Mouse (Mus musculus) heart, adult 2 months (tissue): ENCODE data around the gene Gm5129. TPM values are rescaled to one million over a fixed set of nuclear protein-coding genes. Genes with fewer than 3 reads are reported as not detected.
"Not testable (repeated sequence)": the region's sequence is repeated elsewhere in the genome, so short reads cannot be mapped to it uniquely, and the experiment has no call there.

Experiments used
- DNase-seq, 2 experiments: peaks; one replicate each; pipeline ENCODE4 v3.0.0; 2021
- H3K27ac ChIP-seq: fragments of 200-600 bp; 2 replicates; pipeline ENCODE4 v1.8.1; 2022
- H3K27me3 ChIP-seq: fragments of 200-500 bp; 2 replicates; pipeline ENCODE4 v1.6.1; 2012; ENCODE audit warnings: mild to moderate bottlenecking, low read length, inconsistent platforms, mixed read lengths; ENCODE audit not compliant: control insufficient read depth, insufficient read depth
- H3K36me3 ChIP-seq: fragments of 200-500 bp; 2 replicates; pipeline ENCODE4 v1.6.1; 2012; ENCODE audit warnings: low read length, inconsistent platforms; ENCODE audit not compliant: control insufficient read depth, insufficient read depth
- H3K4me1 ChIP-seq: fragments of 200-500 bp; 2 replicates; pipeline ENCODE4 v1.6.1; 2011; ENCODE audit warnings: low read length; ENCODE audit not compliant: control insufficient read depth, insufficient read depth
- H3K4me3 ChIP-seq: fragments of 200-600 bp; 2 replicates; pipeline ENCODE4 v1.8.1; 2022
- H3K79me2 ChIP-seq: fragments of 200-500 bp; replicated peaks from 2 replicates; pipeline ENCODE4 v1.6.1; 2012; ENCODE audit warnings: mild to moderate bottlenecking, inconsistent platforms, low read length, moderate library complexity, mixed read lengths; ENCODE audit not compliant: control insufficient read depth, insufficient read depth
- H3K9ac ChIP-seq: fragments of 200-500 bp; 2 replicates; pipeline ENCODE4 v1.6.1; 2012; ENCODE audit warnings: low read depth, mild to moderate bottlenecking, control low read depth, inconsistent platforms, low read length, mixed read lengths
- CTCF ChIP-seq: fragments of 200-600 bp; IDR thresholded peaks from 2 replicates; pipeline ENCODE4 v1.8.1; 2022; ENCODE audit warnings: antibody characterized with exemption, mild to moderate bottlenecking, moderate library complexity
- EP300 ChIP-seq: fragments of 200-500 bp; IDR thresholded peaks from 2 replicates; pipeline ENCODE4 v1.6.1; 2011; ENCODE audit warnings: low read depth, low read length, control low read depth; ENCODE audit not compliant: insufficient read depth
- POLR2A ChIP-seq: fragments of 200-500 bp; IDR thresholded peaks from 2 replicates; pipeline ENCODE4 v1.6.1; 2011; ENCODE audit warnings: mild to moderate bottlenecking, low read depth, low read length, control low read depth; ENCODE audit not compliant: insufficient read depth
- WGBS: fragments of 180-500 bp; shearing (Covaris S2); methylation state at CpG from one replicate; pipeline ENCODE4 v1.1.7; 2018; 5-methylcytosine and 5-hydroxymethylcytosine counted together
- intact Hi-C: fragments of 180-260 bp; cut with DNase I; formaldehyde crosslinking; loops from one replicate; pipeline ENCODE4 v1.15.1; 2025
- polyA plus RNA-seq: library from polyadenylated mRNA; depleted of rRNA; stranded (reverse); fragments of >200 nt; gene quantifications from 2 replicates; pipeline ENCODE4 v1.2.3, GENCODE M21; 2012
- total RNA-seq, 2 experiments: library from RNA; stranded (reverse); gene quantifications; 2 replicates each; pipeline ENCODE4 v1.2.3; 2021

The Gm5129 gene
- total and polyA plus RNA-seq, 3 experiments = not detected

DNA sequence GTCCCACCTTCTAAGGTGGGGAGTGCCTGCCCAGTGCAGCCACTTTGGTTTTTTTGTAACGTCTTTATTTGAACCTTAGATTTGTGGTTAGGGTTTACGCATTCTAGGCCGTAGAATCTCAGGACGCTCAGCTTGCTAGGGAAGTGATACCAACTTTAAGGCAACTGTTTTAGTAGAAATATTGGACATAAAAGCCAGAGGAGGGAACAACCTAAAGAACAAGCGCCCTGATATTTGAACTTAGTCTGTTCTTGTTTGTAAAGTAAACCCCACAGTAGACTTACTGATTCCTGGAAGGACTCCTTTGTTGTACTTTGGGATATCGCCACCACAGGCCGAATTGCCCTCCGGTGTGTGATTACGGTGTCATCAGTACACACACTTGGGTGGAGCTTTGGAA lies 1.2 kb upstream of the Gm5129 start:
- Histone ChIP-seq H3K4me3 (peak overlapping the region; percentile 64), H3K79me2 (peaks cover 14% of the 10 kb centered on the region), H3K27ac (peak overlapping the region; percentile 100), H3K27me3 (no peaks in the 10 kb centered on the region), H3K9ac (peak overlapping the region; percentile 40), H3K4me1 (peaks cover 15% of the 10 kb centered on the region), H3K36me3 (peaks cover 29% of the 10 kb centered on the region)
- 16% methylated on average over 9 of the region's 9 CpGs for WGBS
- TF ChIP-seq CTCF (no peak), EP300 (no peak), POLR2A (no peak)
- no peak for DNase-seq
- intact Hi-C loops = loop anchor here (5.0 kb wide), 1 partner anchor 165 kb away; no protein-coding TSS in a partner anchor

DNA sequence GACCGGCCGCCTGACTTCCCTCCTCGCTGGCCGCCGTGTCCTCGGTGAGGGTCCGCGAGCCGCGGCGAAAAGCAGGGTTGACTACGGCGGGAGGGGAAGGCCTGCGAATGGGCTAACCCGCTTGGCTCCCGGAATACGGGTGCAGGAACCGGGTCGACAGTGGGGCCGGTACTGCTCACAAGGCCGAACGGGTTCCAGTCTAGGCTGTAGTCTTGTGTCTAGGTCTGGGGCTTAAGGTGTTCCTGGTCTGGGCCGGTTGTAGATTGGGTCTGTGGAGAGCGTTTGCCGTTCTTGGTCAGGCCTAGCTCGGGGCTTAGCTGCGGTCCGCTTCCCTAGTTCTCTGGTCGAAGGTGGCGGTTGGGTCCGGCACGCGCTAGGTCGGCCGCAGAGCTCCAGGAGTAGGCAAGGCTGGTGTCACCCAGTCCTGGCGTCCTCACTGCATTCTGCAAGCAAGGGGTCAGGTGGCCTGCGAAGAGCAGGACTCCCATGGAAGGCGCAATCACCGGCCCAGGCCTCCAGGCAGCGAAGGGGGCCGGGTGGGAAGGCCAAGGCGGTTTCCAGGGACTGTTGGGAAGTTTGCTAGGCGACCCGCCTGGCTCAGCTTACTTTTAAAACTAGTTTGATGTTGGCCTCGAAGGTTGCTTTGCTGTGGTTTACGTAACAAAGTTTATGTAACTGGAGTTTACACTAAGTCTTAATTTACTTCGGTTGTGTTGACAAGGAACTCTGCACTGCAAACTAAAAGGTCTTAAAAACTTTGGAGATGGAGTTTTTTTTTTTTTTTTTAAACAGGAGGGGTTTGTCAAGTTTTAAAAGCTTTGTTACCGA lies 551 bp upstream of the Gm5129 start:
- Histone ChIP-seq H3K27ac (peak overlapping the region; percentile 100), H3K27me3 (no peaks in the 10 kb centered on the region), H3K36me3 (peaks cover 25% of the 10 kb centered on the region), H3K9ac (peak overlapping the region; percentile 97), H3K79me2 (peaks cover 12% of the 10 kb centered on the region), H3K4me3 (peak overlapping the region; percentile 64), H3K4me1 (peaks cover 13% of the 10 kb centered on the region)
- WGBS = under 1% methylated on average over 48 of the region's 48 CpGs
- no peak for DNase-seq
- TF ChIP-seq POLR2A (no peak), CTCF (no peak), EP300 (no peak)
- intact Hi-C loops = loop anchor here (5.0 kb wide), 1 partner anchor 164 kb away; no protein-coding TSS in a partner anchor

DNA sequence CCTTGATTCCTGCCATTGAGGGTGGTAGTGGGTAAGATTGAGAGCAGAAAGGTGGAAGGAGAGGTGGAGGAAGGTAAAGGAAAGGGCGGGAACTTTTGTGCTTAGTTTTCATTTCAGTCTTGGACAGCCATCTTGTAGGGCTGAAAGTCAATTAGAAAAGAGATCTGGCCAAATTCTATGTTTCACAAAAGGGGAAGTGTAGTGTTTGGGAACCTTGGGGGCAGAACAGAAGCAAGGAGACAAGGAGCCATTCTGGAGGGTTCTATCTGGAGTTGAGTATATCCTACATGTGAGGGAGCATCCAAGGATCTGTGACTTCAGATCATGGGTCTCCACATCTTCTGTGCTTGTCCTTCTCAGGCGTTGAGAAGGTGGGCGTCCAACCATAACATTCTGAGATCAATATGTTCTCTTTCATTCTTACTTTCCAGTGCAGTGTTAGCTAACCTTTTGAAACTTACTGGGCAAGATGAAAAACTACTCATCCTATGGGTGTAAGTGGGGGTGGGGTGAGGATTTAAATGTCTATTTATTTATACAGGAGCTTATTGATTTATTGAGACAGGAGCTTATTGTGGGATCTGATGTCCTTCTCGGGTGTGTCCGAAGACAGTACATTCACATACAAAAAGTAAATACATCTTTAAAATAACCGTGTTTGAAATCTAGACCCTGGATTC lies 765 bp downstream of the Gm5129 start:
- H3K27me3 ChIP-seq = no peaks in the 10 kb centered on the region
- H3K4me1 ChIP-seq = peaks cover 6% of the 10 kb centered on the region
- H3K27ac ChIP-seq = peak overlapping the region; percentile 100
- H3K79me2 ChIP-seq = peaks cover 12% of the 10 kb centered on the region
- H3K36me3 ChIP-seq = peaks cover 13% of the 10 kb centered on the region
- intact Hi-C loops = loop anchor here (5.0 kb wide), 1 partner anchor 163 kb away; no protein-coding TSS in a partner anchor
- WGBS = 48% methylated on average over 6 of the region's 6 CpGs
- TF ChIP-seq POLR2A = no peak
- TF ChIP-seq CTCF = no peak
- no peak for TF ChIP-seq EP300
- H3K4me3 ChIP-seq = peak overlapping the region; percentile 64
- H3K9ac ChIP-seq = peak overlapping the region; percentile 98
- DNase-seq = no peak

DNA sequence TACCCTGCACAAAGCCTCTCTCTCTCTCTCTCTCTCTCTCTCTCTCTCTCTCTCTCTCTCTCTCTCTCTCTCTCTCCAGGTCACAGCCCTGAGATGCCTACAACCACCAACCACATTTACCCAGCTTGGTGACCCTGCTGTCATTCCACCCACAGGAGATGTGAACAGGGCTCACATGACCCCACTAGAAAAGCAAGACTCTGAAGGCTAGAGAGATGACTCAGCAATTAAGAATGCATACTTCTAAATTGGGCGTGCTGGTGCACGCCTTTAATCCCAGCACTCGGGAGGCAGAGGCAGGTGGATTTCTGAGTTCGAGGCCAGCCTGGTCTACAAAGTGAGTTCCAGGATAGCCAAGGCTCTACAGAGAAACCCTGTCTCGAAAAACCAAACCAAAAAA lies 9.7 kb downstream of the Gm5129 start:
- H3K27me3 ChIP-seq, H3K4me1 ChIP-seq, H3K79me2 ChIP-seq, H3K4me3 ChIP-seq, intact Hi-C loops, H3K27ac ChIP-seq, H3K36me3 ChIP-seq, DNase-seq, H3K9ac ChIP-seq: not testable (repeated sequence)
- 71% methylated on average over 5 of the region's 5 CpGs for WGBS

DNA sequence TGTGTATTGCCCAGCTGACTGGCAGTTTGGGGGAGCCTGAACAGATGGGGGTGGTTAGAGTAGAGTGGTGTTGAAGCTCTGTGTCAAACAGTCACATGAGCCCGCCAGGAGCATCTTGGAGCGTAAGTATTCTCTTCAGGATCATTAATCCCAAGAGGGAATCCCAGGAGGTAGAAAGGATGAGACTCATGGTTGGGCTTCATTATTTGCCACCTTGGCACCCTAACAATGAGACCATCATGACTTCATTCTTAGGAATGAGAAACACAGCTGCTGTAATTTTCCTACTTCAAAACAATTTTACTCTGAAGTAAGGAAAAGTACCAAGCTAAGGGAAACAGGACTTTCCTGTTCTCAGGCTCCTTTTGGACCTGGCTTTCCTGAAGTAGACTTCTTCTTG lies 10.4 kb downstream of the Gm5129 start:
- 63% methylated on average over 2 of the region's 2 CpGs for WGBS
- H3K36me3 ChIP-seq = no peaks in the 10 kb centered on the region
- no peaks in the 10 kb centered on the region for H3K79me2 ChIP-seq
- no peaks in the 10 kb centered on the region for H3K4me1 ChIP-seq
- H3K4me3 ChIP-seq = no peak overlapping the region
- H3K27me3 ChIP-seq = no peaks in the 10 kb centered on the region
- H3K27ac ChIP-seq = no peak overlapping the region
- TF ChIP-seq CTCF (no peak), EP300 (no peak), POLR2A (no peak)
- intact Hi-C loops = no loop called here
- H3K9ac ChIP-seq = no peak overlapping the region
- DNase-seq = no peak

DNA sequence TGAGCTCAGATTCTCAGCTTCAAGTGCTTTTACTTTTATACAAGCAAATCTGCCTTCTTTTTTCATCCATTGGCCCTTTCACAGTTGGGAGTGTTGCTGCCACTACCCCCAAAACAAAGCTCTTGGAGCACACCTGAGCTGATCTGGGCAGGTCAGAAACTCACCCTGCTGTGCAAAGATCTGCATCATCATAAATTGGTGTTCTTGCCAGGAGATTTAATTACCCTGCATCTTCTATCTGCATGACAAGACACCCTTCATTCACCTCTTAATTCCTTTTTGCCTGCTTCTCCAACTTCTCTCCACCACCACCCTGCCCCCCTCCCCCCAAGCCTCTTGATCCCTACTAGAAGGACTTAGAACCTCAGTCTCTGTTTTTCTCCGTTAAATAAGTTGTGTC lies 14.6 kb downstream of the Gm5129 start:
- DNase-seq = no peak
- H3K4me1 ChIP-seq = no peaks in the 10 kb centered on the region
- TF ChIP-seq CTCF = no peak
- TF ChIP-seq EP300 = no peak
- no peak for TF ChIP-seq POLR2A

More for the DNA sequence above, 14.6 kb downstream of the Gm5129 start:
- Histone ChIP-seq H3K36me3 (no peaks in the 10 kb centered on the region), H3K27ac (no peak overlapping the region), H3K4me3 (no peak overlapping the region), H3K9ac (no peak overlapping the region), H3K79me2 (no peaks in the 10 kb centered on the region), H3K27me3 (no peaks in the 10 kb centered on the region)
- WGBS = 18% methylated on average over 1 of the region's 1 CpGs
- intact Hi-C loops = no loop called here
